Mouse (Mus musculus) kidney, postnatal 25 days (tissue): ENCODE measurements at regions not wholly inside any gene's neighbourhood (a gene's known extent, or its start where the extent isn't known, plus 50 kb on each side); places are given as distances from the start of the nearest gene placed in this dataset.

Experiments used
- DNase-seq, 2 experiments: peaks; one replicate each; pipeline ENCODE4 v3.0.0; 2021; ENCODE audit warnings: mixed read lengths in 2 of 2

DNA sequence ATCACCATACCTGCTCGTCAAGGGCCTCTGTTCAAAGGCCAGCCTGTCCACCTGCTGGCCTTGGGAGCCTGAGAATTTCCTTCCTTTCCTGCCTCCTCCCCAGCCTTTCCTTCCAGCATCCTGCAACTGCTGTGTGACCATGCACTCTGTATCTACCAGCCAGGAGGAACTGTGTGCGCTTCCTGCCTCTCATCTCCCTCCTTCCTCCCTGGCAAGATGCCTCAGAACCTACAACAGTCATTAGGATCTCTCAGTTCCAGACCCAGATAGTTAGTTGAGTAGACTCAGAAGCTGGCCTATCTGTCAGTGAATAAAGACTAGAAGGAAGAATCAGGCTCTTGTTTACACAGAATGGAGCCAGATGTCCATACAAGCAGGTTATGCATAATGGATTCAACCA is 183.8 kb upstream of the Ntf3 start:
- peak in 1 of 2 experiments; percentile 6 for DNase-seq

DNA sequence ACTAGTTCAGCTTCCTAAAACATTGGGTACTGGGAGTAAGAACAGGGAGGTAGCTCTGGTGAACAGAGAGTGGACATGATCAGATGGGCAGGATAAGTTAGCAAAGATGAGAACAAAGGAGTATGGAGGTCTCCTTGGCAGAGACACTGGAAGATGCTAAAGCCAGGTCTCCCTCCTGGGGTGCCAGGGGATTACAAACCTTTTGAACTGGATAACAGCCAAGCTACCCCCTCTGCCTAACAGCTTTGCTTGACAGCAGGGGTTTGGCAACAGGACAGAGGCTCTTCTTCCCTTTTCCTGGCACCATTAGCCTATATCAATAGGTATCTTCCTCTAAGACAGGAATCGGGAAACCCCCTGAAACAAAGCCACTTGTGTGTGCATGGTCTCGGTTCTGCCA is 183.2 kb upstream of the Ntf3 start:
- no peak for DNase-seq

DNA sequence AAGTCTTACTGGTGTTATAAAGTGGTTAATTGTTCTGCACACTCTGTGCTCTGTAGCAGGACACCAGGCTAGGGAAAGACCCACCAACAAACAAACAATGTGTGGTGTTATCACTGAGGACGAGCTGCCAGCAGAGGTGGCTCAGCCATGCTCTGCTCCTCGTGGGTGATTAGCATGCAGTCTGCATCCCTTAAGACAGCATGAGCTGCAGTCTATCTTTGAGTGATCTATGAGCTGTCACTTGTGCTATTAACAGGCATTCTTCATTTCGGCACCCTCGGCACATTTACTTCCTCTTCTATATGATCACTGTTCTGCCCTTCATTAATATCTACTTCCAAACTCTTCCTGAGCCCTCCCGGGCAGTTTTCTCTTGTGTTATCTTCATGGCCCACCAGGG is 178.5 kb upstream of the Ntf3 start:
- DNase-seq, result no peak

DNA sequence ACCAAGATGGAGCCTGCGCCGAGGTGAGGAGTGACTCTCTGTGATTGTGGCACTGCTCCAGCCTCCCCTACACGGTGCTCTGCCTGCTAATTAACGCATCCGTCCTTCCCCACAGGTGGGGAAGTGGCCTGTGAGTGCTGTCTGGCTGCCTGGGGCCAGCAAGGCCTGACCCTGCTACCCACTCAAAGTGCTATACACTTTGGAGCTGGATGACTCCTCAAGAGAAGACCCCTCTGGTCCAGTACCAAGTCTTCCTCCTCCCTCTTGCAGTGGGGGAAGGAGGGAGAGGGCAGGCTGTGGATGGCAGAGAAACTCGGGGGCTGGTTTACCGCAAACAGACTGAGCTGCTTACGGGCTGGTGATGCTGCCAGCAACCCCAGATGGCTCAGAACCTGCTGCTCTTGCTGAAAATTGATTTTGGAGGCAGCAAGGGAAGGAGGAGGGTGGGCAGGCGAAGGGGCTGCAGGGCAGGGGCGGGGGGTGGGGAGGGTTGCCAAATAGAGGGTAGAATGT is 173.4 kb upstream of the Ntf3 start:
- DNase-seq, result peak in 1 of 2 experiments; percentile 28

DNA sequence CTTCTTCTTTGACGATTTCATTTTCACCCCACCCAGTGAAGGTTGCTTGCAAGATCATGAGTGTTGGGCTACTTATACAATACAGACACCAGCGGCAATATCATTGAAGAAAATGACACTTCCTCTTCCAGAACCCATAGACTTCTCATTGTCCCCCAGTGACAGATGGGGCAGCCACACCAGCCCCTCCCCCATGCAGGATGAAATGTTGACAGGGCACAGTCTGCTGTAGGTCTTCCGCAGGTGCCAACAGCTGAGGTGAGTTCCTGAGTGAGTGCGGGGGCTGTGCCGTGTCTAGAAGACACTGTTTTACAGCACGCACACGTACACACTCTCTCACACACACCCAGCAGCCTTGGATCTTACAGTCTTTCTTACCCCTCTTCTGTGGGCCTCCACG is 171.0 kb upstream of the Ntf3 start:
- DNase-seq, result no peak

DNA sequence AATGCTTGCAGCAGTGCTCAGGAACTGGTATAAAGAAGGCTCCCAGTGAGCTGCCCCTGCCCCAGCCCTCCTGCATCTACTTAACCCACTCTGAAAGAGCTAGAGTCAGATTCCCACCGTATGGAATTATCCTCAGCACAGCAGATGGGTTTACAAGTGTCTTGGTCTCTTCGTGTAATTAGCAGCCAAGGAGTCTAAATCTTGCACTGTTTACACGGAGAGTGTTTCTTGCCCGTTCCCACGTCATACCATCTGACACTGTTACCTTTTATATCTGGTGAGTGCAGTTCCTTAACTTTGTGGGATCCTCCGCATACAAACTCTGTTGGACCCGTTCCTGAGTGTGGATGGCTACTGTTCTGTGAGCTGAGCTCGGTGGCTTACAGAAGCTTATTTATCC is 167.5 kb upstream of the Ntf3 start:
- DNase-seq, result no peak

DNA sequence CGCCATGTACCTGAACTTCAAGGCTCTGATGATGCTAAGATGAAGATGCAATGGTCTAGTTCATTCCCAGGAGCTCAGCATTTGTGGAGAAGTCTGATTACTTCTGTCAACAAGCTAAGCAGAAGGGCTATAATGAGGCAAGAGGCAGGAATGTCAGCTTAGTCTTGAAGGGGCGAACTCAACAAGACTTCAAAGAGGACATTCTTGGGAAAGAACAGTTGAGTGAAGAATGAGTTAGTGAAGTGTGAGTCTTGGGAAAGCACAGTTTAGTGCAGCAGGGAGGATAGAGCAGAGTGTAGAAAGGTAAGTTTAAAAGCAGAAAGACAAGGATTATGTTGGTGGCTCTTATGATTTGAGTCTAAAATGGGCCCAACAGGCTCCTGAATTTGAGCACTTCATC is 160.5 kb upstream of the Ntf3 start:
- DNase-seq, result no peak

DNA sequence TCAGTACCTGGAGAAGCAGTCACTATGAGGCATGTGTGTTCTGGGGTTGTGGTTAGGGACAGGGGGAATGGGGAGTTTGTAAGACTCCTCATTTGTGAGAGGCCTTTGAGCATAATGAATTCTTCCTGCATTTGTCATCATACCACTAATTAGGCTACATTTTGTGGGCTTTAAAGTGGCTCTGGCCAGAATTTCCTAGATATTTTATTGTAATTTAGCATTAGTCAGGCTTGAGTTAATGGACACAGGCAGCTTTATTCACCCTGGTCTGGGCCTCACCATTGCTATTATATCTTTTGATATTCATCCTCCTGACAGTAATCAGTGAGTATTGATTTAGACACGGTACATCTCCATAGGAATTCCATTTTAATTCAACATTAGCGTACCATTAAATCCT is 151.8 kb upstream of the Ntf3 start:
- no peak for DNase-seq

DNA sequence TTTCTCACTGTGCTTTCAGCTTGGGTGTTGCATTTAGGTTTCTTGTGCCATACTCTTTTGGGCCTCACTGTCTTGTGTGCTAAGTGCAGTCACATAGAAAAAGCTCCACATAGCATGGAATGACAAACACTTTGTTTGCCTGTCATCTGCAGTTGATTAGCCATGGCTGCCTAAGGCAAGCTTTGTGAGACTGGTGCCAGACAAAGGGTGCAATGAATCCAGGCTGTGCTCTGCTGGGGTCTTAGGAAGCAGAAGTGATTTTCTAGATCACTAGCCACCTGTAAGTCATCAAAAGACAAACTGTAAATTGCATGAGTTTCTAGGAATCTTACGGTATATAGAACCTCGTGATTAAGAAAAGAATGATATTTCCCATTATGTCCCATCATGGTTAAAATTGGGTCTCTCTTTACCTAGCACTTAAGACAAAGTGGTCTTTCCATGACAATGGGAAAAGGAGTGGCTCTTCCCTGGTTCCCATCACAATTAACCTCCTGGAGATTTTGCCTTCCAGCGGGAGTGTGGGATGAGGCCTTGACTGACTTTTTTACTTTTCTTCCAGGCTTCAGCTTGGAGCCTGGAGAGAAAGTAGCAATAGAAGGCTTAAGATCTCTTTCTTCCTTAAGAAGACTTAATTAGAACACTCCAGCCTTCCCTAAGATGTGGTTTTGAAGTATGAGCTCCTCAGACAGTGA is 144.2 kb upstream of the Ntf3 start:
- no peak for DNase-seq

DNA sequence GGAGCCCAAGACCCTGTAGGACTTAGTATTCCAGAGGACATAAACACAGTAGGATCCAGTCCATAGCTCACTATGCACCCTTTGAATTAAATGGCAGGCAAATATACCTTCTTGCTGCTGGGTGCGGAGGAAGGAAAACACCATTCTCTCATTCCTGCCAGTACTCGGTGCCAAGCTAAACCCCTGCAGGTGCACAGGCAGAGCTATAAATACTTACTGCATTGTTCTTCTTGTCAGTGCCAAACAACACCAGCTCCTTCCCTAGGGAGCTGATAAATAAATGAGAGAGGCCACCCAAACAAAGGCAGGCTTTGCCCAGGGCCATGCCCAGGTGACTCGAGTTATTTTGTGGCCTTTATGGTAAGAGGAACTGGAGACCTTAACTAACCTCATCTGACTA is 136.4 kb upstream of the Ntf3 start:
- no peak for DNase-seq

DNA sequence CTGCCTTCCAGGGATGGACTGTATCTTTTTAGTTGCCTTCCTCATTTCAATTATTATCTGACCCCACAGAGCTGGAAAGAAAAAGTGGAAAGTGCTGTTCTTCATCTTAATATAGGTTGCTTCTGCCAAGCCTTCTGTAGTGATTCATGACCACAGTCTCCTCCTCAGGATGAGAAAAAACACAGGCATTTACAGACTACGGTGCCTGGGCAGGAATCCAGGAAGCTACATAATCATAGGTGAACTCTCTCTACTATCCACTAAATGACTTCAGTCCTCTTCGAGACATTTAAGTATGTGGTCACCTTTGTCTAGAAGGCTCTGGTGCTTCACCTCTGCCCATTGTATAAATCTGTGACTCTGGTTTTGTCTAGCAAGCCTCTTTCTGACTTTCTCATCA is 124.9 kb upstream of the Ntf3 start:
- DNase-seq, result no peak

DNA sequence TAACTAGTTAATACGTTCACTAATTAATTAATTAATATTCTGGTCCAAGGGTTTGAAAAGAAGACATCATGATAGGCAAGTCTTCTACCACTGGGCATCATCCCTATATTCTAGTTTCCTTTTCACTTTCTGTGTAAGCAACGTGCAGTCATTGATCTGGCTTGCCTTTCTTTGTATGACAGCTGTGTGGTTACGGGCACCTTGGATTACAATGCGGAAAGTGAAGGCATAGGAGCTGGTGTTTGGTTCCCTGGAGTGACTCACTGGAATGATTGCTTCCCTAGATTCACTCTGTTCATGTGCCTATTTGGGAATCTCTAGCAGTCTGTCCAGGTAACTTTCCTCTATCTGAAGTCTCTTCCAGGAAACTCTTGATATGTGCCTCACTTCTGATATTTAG is 120.5 kb upstream of the Ntf3 start:
- no peak for DNase-seq

DNA sequence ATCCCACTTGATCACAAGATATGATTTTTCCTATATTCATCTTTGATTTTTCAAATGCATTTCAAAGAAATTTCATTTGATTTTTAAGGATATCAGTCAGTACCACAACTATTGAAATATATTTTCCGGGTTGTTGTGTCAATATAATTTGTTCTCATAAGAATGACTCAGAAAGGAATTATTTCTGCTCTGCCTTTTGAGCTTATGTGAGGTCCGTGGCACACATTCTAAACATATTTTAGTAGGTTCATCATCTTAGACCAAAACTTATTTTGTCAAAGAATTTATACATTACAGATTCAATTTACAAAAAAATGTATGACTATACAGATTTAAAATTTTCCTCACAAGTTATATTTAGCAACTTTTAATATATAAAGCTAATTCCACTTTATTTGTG is 119.5 kb upstream of the Ntf3 start:
- no peak for DNase-seq

DNA sequence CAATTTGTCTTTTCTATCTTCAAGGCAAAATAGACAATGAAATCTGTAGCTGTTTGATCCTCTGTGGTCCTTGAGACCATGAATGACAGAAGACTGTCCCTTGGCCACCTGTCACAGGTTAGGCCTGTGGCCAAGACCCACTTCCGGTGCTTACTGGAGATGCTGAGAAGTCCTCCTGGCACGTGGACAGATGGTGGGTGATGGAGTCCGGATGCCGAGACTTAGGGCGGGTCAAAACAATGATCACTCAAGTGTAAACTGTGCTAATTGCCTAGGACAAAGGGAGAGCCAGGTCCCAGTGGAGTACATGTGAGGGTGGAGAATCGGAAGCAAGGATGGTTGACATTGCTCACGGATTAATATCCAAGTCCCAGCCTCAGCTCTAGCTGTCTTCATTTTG is 117.7 kb upstream of the Ntf3 start:
- DNase-seq, result no peak

DNA sequence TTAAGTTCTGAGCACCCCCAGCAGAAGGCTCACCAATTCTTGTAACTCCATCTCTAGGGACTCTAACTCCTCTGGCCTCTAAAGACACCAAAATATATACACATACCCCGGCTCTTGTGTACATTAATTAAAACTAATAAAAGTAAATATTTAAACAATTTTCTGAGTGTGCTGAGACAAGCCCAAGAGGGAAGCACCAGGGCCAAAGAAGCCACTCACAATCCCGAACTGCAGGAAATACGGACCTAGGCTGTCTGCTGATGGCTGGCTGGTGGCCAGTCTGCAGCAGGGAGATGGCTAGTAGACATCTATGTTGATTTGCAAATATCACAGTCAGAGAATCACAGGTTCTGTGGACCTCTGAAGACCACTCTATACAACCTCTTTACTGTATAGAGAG is 113.6 kb upstream of the Ntf3 start:
- no peak for DNase-seq

DNA sequence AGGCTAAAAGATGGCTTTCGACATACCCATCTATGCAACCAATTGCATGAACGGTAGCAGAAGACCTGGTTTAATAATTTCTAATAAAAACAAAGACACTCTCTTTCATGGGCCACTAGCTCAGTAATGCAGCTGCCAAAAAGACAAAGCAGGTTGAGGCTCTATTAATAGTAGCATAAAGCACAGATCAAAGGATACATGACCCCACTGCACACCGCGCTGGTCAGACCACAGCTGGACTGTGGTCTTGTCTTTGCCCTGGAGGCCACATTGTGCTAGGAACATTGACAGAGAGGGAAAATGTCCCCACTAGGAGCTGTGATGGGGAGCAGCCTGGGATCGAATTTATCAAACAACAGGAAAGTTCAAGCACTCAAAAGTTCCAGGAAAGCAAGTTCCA is 79.3 kb upstream of the Ntf3 start:
- DNase-seq, result peak; percentile 20 to 52

DNA sequence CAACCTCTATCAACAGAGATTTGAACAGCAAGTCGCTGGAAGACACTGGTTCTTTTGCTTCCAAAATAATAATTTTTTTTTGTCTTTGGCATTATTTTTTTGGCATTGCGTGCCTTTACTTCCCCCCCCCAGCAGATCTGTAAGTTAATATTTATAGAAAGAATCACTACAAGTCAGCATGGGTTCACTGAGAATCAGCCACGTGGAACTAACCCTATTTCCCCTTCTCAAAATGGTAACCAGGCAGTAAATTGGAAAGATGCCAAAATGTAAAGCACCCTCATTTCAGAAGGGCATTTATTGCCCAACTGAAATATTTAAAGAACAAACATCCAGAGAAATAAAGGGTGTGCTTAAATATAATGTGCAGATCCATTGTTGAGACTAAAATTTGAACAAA is 78.7 kb upstream of the Ntf3 start:
- DNase-seq, result peak; percentile 26 to 41

DNA sequence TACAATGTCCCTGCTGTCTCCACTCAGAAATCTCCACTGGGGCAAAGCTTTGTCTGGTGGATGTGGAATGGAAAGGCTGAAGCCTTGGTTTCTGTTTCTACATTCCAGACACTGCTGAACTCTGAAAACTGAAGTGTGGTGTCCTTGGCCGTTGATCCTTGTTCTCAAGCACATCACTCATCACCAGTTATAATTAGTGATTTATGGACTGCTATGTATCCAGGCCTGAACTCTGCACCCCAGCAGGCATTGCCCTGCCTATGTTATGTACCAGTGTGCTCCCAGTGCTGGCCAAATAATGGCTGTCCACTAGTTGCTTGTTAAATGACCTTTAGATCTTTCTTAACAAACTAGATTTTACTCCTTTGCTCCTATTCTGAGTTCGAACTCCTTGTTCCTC is 75.6 kb upstream of the Ntf3 start:
- DNase-seq, result peak; percentile 7 to 71

DNA sequence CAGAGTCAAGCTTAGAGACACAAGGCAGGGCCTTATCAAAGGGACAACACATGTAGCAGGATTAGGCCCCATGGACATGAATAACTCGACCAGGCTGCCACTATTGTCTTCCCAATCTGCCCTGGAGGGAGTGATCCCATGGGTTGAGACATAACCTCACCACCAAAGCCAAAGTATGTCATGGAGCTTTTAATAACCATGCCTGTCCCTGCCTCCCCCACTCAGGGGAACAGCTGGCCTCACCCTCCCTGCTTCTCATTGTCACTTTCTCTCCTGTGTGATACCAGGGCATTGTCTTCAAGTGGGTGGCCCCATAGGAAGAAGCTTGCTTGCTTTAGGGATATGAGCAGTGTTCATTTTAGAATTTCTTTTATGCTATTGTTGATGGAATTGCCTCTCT is 73.5 kb upstream of the Ntf3 start:
- DNase-seq, result no peak
